Mouse (Mus musculus): ENCODE measurements around the gene Irf8. TPM values are rescaled to one million over a fixed set of nuclear protein-coding genes. Genes with fewer than 3 reads are reported as not detected.

The Irf8 gene
- polyA plus RNA-seq, 1 experiment = 80.9 TPM

- TF ChIP-seq CTCF (IDR thresholded peaks at IDR 0.05; ENCODE audit: control insufficient read depth, insufficient read depth, low read length) (no peak), POLR2A (IDR thresholded peaks at IDR 0.05; ENCODE audit: borderline replicate concordance, control insufficient read depth, low read depth, low read length) (no peak)
- Histone ChIP-seq H3K4me1 (ENCODE audit: control insufficient read depth, insufficient read depth, low read length) (peaks cover 1% of the 10 kb centered on the region; the same call in 1 of the 2 replicates), H3K27ac (ENCODE audit: control insufficient read depth, insufficient read depth, low read depth, low read length, poor library complexity) (peak overlapping the region; percentile 73), H3K4me3 (replicated peaks; ENCODE audit: control insufficient read depth, low read depth, low read length) (peak overlapping the region; percentile 62)
- WGBS = 69% methylated on average over 4 of the region's 4 CpGs
Measured at GRCm38 (mm10) chr8:120738771-120739170, 2.6 kb downstream of the Irf8 start.

GRCm38 (mm10) chr8:120739526-120739925, 3.4 kb downstream of the Irf8 start:
- Histone ChIP-seq H3K4me1 (ENCODE audit: control insufficient read depth, insufficient read depth, low read length) (peaks cover 4% of the 10 kb centered on the region; the same call in 1 of the 2 replicates), H3K27ac (ENCODE audit: control insufficient read depth, insufficient read depth, low read depth, low read length, poor library complexity) (peak overlapping the region; percentile 73), H3K4me3 (replicated peaks; ENCODE audit: control insufficient read depth, low read depth, low read length) (peak overlapping the region; percentile 10)
- TF ChIP-seq POLR2A (IDR thresholded peaks at IDR 0.05; ENCODE audit: borderline replicate concordance, control insufficient read depth, low read depth, low read length) (no peak), CTCF (IDR thresholded peaks at IDR 0.05; ENCODE audit: control insufficient read depth, insufficient read depth, low read length) (no peak)
- WGBS = 86% methylated on average over 15 of the region's 15 CpGs

GRCm38 (mm10) chr8:120740579-120740978, 4.4 kb downstream of the Irf8 start:
- TF ChIP-seq CTCF (IDR thresholded peaks at IDR 0.05; ENCODE audit: control insufficient read depth, insufficient read depth, low read length) (no peak), POLR2A (IDR thresholded peaks at IDR 0.05; ENCODE audit: borderline replicate concordance, control insufficient read depth, low read depth, low read length) (no peak)
- H3K4me1 ChIP-seq (ENCODE audit: control insufficient read depth, insufficient read depth, low read length) = peaks cover 7% of the 10 kb centered on the region; the same call in 1 of the 2 replicates
- H3K27ac ChIP-seq (ENCODE audit: control insufficient read depth, insufficient read depth, low read depth, low read length, poor library complexity) = peak overlapping the region; percentile 73
- H3K4me3 ChIP-seq (replicated peaks; ENCODE audit: control insufficient read depth, low read depth, low read length) = peak overlapping the region; percentile 16
- 33% methylated on average over 2 of the region's 2 CpGs for WGBS

GRCm38 (mm10) chr8:120741001-120741400, 4.8 kb downstream of the Irf8 start:
- H3K4me3 ChIP-seq (replicated peaks; ENCODE audit: control insufficient read depth, low read depth, low read length) = peak overlapping the region; percentile 19
- peaks cover 9% of the 10 kb centered on the region; the same call in 1 of the 2 replicates for H3K4me1 ChIP-seq (ENCODE audit: control insufficient read depth, insufficient read depth, low read length)

GRCm38 (mm10) chr8:120741815-120742530, 5.8 kb downstream of the Irf8 start:
- H3K4me1 ChIP-seq (ENCODE audit: control insufficient read depth, insufficient read depth, low read length) = peaks cover 9% of the 10 kb centered on the region; the same call in 1 of the 2 replicates
- TF ChIP-seq CTCF (IDR thresholded peaks at IDR 0.05; ENCODE audit: control insufficient read depth, insufficient read depth, low read length) = no peak
- no peak for TF ChIP-seq POLR2A (IDR thresholded peaks at IDR 0.05; ENCODE audit: borderline replicate concordance, control insufficient read depth, low read depth, low read length)
- peak overlapping the region; percentile 1 for H3K4me3 ChIP-seq (replicated peaks; ENCODE audit: control insufficient read depth, low read depth, low read length)
- 79% methylated on average over 15 of the region's 15 CpGs for WGBS
- peak overlapping the region; percentile 52 for H3K27ac ChIP-seq (ENCODE audit: control insufficient read depth, insufficient read depth, low read depth, low read length, poor library complexity)

More at GRCm38 (mm10) chr8:120741001-120741400, 4.8 kb downstream of the Irf8 start:
- no peak for TF ChIP-seq CTCF (IDR thresholded peaks at IDR 0.05; ENCODE audit: control insufficient read depth, insufficient read depth, low read length)
- TF ChIP-seq POLR2A (IDR thresholded peaks at IDR 0.05; ENCODE audit: borderline replicate concordance, control insufficient read depth, low read depth, low read length) = no peak
- peak overlapping the region; percentile 73 for H3K27ac ChIP-seq (ENCODE audit: control insufficient read depth, insufficient read depth, low read depth, low read length, poor library complexity)
- WGBS = 44% methylated on average over 17 of the region's 17 CpGs

- no peak for TF ChIP-seq CTCF (IDR thresholded peaks at IDR 0.05; ENCODE audit: control insufficient read depth, insufficient read depth, low read length)
- WGBS = 14% methylated on average over 12 of the region's 12 CpGs
- peak overlapping the region; percentile 81 for H3K27ac ChIP-seq (ENCODE audit: control insufficient read depth, insufficient read depth, low read depth, low read length, poor library complexity)
- H3K4me3 ChIP-seq (replicated peaks; ENCODE audit: control insufficient read depth, low read depth, low read length) = no peak overlapping the region
- H3K4me1 ChIP-seq (ENCODE audit: control insufficient read depth, insufficient read depth, low read length) = peaks cover 15% of the 10 kb centered on the region; the same call in 1 of the 2 replicates
Measured at GRCm38 (mm10) chr8:120743149-120743897, 7.2 kb downstream of the Irf8 start.

- H3K27ac ChIP-seq (ENCODE audit: control insufficient read depth, insufficient read depth, low read depth, low read length, poor library complexity) = peak overlapping the region; percentile 81
- TF ChIP-seq CTCF (IDR thresholded peaks at IDR 0.05; ENCODE audit: control insufficient read depth, insufficient read depth, low read length) (no peak), POLR2A (IDR thresholded peaks at IDR 0.05; ENCODE audit: borderline replicate concordance, control insufficient read depth, low read depth, low read length) (no peak)
- peaks cover 18% of the 10 kb centered on the region; the same call in 1 of the 2 replicates for H3K4me1 ChIP-seq (ENCODE audit: control insufficient read depth, insufficient read depth, low read length)
- WGBS = 36% methylated on average over 4 of the region's 4 CpGs
- H3K4me3 ChIP-seq (replicated peaks; ENCODE audit: control insufficient read depth, low read depth, low read length) = no peak overlapping the region
Measured at GRCm38 (mm10) chr8:120743898-120744290, 7.7 kb downstream of the Irf8 start.

GRCm38 (mm10) chr8:120744448-120744847, 8.3 kb downstream of the Irf8 start:
- H3K4me3 ChIP-seq (replicated peaks; ENCODE audit: control insufficient read depth, low read depth, low read length) = no peak overlapping the region
- no peak for TF ChIP-seq POLR2A (IDR thresholded peaks at IDR 0.05; ENCODE audit: borderline replicate concordance, control insufficient read depth, low read depth, low read length)
- no peak for TF ChIP-seq CTCF (IDR thresholded peaks at IDR 0.05; ENCODE audit: control insufficient read depth, insufficient read depth, low read length)
- WGBS = 69% methylated on average over 5 of the region's 5 CpGs
- H3K4me1 ChIP-seq (ENCODE audit: control insufficient read depth, insufficient read depth, low read length) = peaks cover 18% of the 10 kb centered on the region; the same call in 1 of the 2 replicates
- H3K27ac ChIP-seq (ENCODE audit: control insufficient read depth, insufficient read depth, low read depth, low read length, poor library complexity) = peak overlapping the region; percentile 81
